Mouse (Mus musculus) CH12.LX (cell line): Measurements from ENCODE around the gene Ppp2ca. TPM values are rescaled to one million over a fixed set of nuclear protein-coding genes. Genes with fewer than 3 reads are reported as not detected.
A peak's percentile ranks its signal among the peaks of the same experiment; 100 is the strongest.

Source experiments
- DNase-seq: peaks from one replicate; pipeline ENCODE4 v3.0.0-alpha.2; 2013; ENCODE audit errors: extremely low read depth
- H3K27ac ChIP-seq: 2 replicates; pipeline ENCODE4 v1.5.1; 2012; ENCODE audit warnings: low read depth, mild to moderate bottlenecking, control low read depth, moderate library complexity; ENCODE audit not compliant: insufficient read depth
- H3K27me3 ChIP-seq: replicated peaks from 2 replicates; pipeline ENCODE3; 2012; ENCODE audit warnings: inconsistent platforms
- H3K36me3 ChIP-seq, 2 experiments: replicated peaks in 1 of 2; 2 replicates each; pipeline versions ENCODE3 to v1.6.1; 2012; ENCODE audit warnings: inconsistent platforms in 1 of 2, low read length in 1 of 2, mild to moderate bottlenecking in 1 of 2, mixed read lengths in 1 of 2, moderate library complexity in 1 of 2; ENCODE audit not compliant: control insufficient read depth in 1 of 2, insufficient read depth in 1 of 2
- H3K4me1 ChIP-seq, 2 experiments: 2 replicates each; pipeline ENCODE4 v1.6.1; 2012; ENCODE audit warnings: inconsistent platforms in 1 of 2, moderate library complexity in 1 of 2; ENCODE audit not compliant: insufficient read depth in 2 of 2, control insufficient read depth in 1 of 2
- H3K4me2 ChIP-seq: 2 replicates; pipeline ENCODE4 v1.6.1; 2012; ENCODE audit warnings: low read depth, mild to moderate bottlenecking, control low read depth; ENCODE audit not compliant: poor library complexity, insufficient read depth, severe bottlenecking
- H3K4me3 ChIP-seq, 3 experiments: fragments of 150-350 bp in 1 of 3; sonication (generic) in 1 of 3; replicated peaks in 1 of 3; 2 replicates each; pipeline versions ENCODE3 to v1.5.1; 2011 to 2012; ENCODE audit warnings: low read depth in 2 of 3, low read length in 2 of 3, mild to moderate bottlenecking in 2 of 3, moderate library complexity in 2 of 3, control low read depth in 1 of 3, improper control_type of control experiment in 1 of 3, inconsistent platforms in 1 of 3, mixed read lengths in 1 of 3; ENCODE audit not compliant: poor library complexity in 1 of 3
- H3K79me2 ChIP-seq: replicated peaks from 2 replicates; pipeline ENCODE4 v1.6.1; 2012; ENCODE audit warnings: mild to moderate bottlenecking, moderate library complexity; ENCODE audit not compliant: control insufficient read depth, poor library complexity, insufficient read depth, severe bottlenecking; ENCODE audit errors: extremely low read depth
- H3K9ac ChIP-seq: 2 replicates; pipeline ENCODE4 v1.6.1; 2012; ENCODE audit warnings: low read depth, mild to moderate bottlenecking, control low read depth, moderate library complexity; ENCODE audit not compliant: insufficient read depth
- H3K9me3 ChIP-seq: replicated peaks from 2 replicates; pipeline ENCODE3; 2012; ENCODE audit warnings: low read length, inconsistent platforms, mixed read lengths
- CHD2 ChIP-seq: IDR thresholded peaks from 2 replicates; pipeline ENCODE4 v1.6.1; 2011; ENCODE audit warnings: low read length, improper control_type of control experiment
- ELF1 ChIP-seq: IDR thresholded peaks from 2 replicates; pipeline ENCODE4 v1.6.1; 2014; ENCODE audit warnings: low read depth, mild to moderate bottlenecking, inconsistent platforms, low read length, improper control_type of control experiment
- ETS1 ChIP-seq: conservative IDR thresholded peaks from 2 replicates; pipeline ENCODE4 v1.6.1; 2012; ENCODE audit warnings: low read depth, mild to moderate bottlenecking, inconsistent platforms, low read length, improper control_type of control experiment, moderate library complexity
- GABPA ChIP-seq: IDR thresholded peaks from 2 replicates; pipeline ENCODE4 v1.6.1; 2012; ENCODE audit warnings: low read depth, low read length, improper control_type of control experiment, inconsistent platforms; ENCODE audit not compliant: insufficient replicate concordance
- JUN ChIP-seq: IDR thresholded peaks from 2 replicates; pipeline ENCODE4 v1.6.1; 2011; ENCODE audit warnings: low read depth, mild to moderate bottlenecking, low read length, improper control_type of control experiment, moderate library complexity; ENCODE audit not compliant: insufficient read depth
- KAT2A ChIP-seq: IDR thresholded peaks from 2 replicates; pipeline ENCODE4 v1.6.1; 2012; ENCODE audit warnings: low read length, improper control_type of control experiment, inconsistent platforms; ENCODE audit not compliant: insufficient replicate concordance
- MAX ChIP-seq: IDR thresholded peaks from 2 replicates; pipeline ENCODE4 v1.6.1; 2011; ENCODE audit warnings: low read length, improper control_type of control experiment
- MYC ChIP-seq: IDR thresholded peaks from 2 replicates; pipeline ENCODE4 v1.6.1; 2011; ENCODE audit warnings: low read depth, mild to moderate bottlenecking, improper control_type of control experiment, low read length
- NELFE ChIP-seq: IDR thresholded peaks from 2 replicates; pipeline ENCODE4 v1.6.1; 2011; ENCODE audit warnings: low read depth, low read length, improper control_type of control experiment
- NRF1 ChIP-seq: IDR thresholded peaks from 2 replicates; pipeline ENCODE4 v1.6.1; 2014; ENCODE audit warnings: low read depth, mild to moderate bottlenecking, inconsistent platforms, low read length, improper control_type of control experiment, moderate library complexity
- POLR2A ChIP-seq: IDR thresholded peaks from 2 replicates; pipeline ENCODE4 v1.6.1; 2011; ENCODE audit warnings: low read depth, mild to moderate bottlenecking, improper control_type of control experiment, low read length
- RCOR1 ChIP-seq: conservative IDR thresholded peaks from 2 replicates; pipeline ENCODE4 v1.6.1; 2012; ENCODE audit warnings: low read depth, mild to moderate bottlenecking, inconsistent platforms, low read length, improper control_type of control experiment
- SIN3A ChIP-seq: IDR thresholded peaks from 2 replicates; pipeline ENCODE4 v1.6.1; 2012; ENCODE audit warnings: low read length, improper control_type of control experiment, inconsistent platforms
- SMC3 ChIP-seq: IDR thresholded peaks from 2 replicates; pipeline ENCODE4 v1.6.1; 2011; ENCODE audit warnings: low read depth, low read length, improper control_type of control experiment
- ZC3H11A ChIP-seq: IDR thresholded peaks from 2 replicates; pipeline ENCODE4 v1.6.1; 2012; ENCODE audit warnings: low read depth, mild to moderate bottlenecking, inconsistent platforms, low read length, improper control_type of control experiment
- dilution Hi-C: fragments of 300-500 bp; cut with MboI; formaldehyde crosslinking; loops from 2 replicates; pipeline ENCODE4 v1.14.3; 2020; ENCODE audit warnings: low sequenced_read_pairs; ENCODE audit not compliant: extremely low pct_unique_long_range_greater_than_20kb, extremely low pct_ligation_motif_present
- in situ Hi-C: fragments of 300-500 bp; cut with MboI; formaldehyde crosslinking; loops from 3 replicates; pipeline ENCODE4 v1.14.3; 2019; ENCODE audit warnings: low sequenced_read_pairs, low pct_ligation_motif_present, low pct_unique_long_range_greater_than_20kb, mixed read lengths
- polyA plus RNA-seq: library from polyadenylated mRNA; unstranded; fragments of >175 nt; gene quantifications from 2 replicates; pipeline ENCODE4 v1.2.1, GENCODE M21; 2012; ENCODE audit warnings: low read depth; ENCODE audit not compliant: insufficient read length
- total RNA-seq, 2 experiments: library from RNA; depleted of rRNA; stranded (reverse); fragments of 300-350 nt in 1 of 2; fragments of >200 nt in 1 of 2; gene quantifications; 2 replicates each; pipeline ENCODE4 v1.2.3; 2012 to 2014

Ppp2ca gene
- total and polyA plus RNA-seq, 3 experiments = 85.5 to 185 (median 177) TPM

GRCm38 (mm10) chr11:52094568-52094967 is 3.9 kb upstream of the Ppp2ca start:
- Histone ChIP-seq H3K27ac (no peak overlapping the region), H3K4me1 (peaks cover 14 to 17% of the 10 kb centered on the region in 2 experiments), H3K79me2 (peaks cover 10% of the 10 kb centered on the region), H3K4me2 (no peak overlapping the region), H3K9ac (no peak overlapping the region), H3K27me3 (no peaks in the 10 kb centered on the region), H3K9me3 (no peaks in the 10 kb centered on the region), H3K4me3 (no peak overlapping the region), H3K36me3 (no peaks in the 10 kb centered on the region)
- in situ Hi-C loops (no loop called here), dilution Hi-C loops (no loop called here)
- no peak for DNase-seq
- TF ChIP-seq ELF1 = no peak
- TF ChIP-seq JUN = no peak
- TF ChIP-seq ETS1 = no peak
- no peak for TF ChIP-seq GABPA
- no peak for TF ChIP-seq SMC3
- TF ChIP-seq MAX = no peak
- no peak for TF ChIP-seq ZC3H11A

- dilution Hi-C loops = no loop called here
- H3K27ac ChIP-seq = no peak overlapping the region
- H3K79me2 ChIP-seq = peaks cover 33% of the 10 kb centered on the region
- H3K27me3 ChIP-seq = no peaks in the 10 kb centered on the region
- H3K9me3 ChIP-seq = no peaks in the 10 kb centered on the region
- in situ Hi-C loops = no loop called here
- H3K36me3 ChIP-seq = peaks cover 5 to 18% of the 10 kb centered on the region in 2 experiments
- DNase-seq = peak; percentile 65
- no peak overlapping the region for H3K9ac ChIP-seq
- TF ChIP-seq GABPA = no peak
- TF ChIP-seq NELFE = no peak
- TF ChIP-seq POLR2A = peak; percentile 39; the same call in 1 of the 2 replicates
- no peak overlapping the region for H3K4me3 ChIP-seq
- peaks cover 20 to 34% of the 10 kb centered on the region in 2 experiments for H3K4me1 ChIP-seq
- peak overlapping the region; percentile 82; the same call in 1 of the 2 replicates for H3K4me2 ChIP-seq
Measured at GRCm38 (mm10) chr11:52097016-52097415, 1.5 kb upstream of the Ppp2ca start.

- peak overlapping the region in 2 of 3 experiments; percentile 56 to 63 for H3K4me3 ChIP-seq
- dilution Hi-C loops (no loop called here), in situ Hi-C loops (no loop called here)
- TF ChIP-seq NELFE (no peak), KAT2A (no peak), SIN3A (no peak), RCOR1 (0 out of 2 replicates have a peak, but pooled peaks have one; percentile 34), CHD2 (no peak), MYC (no peak), NRF1 (no peak)
- DNase-seq = no peak
- H3K27me3 ChIP-seq = no peaks in the 10 kb centered on the region
- peak overlapping the region; percentile 56 for H3K27ac ChIP-seq
- H3K4me1 ChIP-seq = peaks cover 20 to 40% of the 10 kb centered on the region in 2 experiments
- peaks cover 39% of the 10 kb centered on the region for H3K79me2 ChIP-seq
- peak overlapping the region; percentile 82 for H3K4me2 ChIP-seq
- H3K36me3 ChIP-seq = peaks cover 5 to 22% of the 10 kb centered on the region in 2 experiments
- no peaks in the 10 kb centered on the region for H3K9me3 ChIP-seq
- peak overlapping the region; percentile 74 for H3K9ac ChIP-seq
Measured at GRCm38 (mm10) chr11:52097596-52097995, 885 bp upstream of the Ppp2ca start.
